In the genomic region with DNA sequence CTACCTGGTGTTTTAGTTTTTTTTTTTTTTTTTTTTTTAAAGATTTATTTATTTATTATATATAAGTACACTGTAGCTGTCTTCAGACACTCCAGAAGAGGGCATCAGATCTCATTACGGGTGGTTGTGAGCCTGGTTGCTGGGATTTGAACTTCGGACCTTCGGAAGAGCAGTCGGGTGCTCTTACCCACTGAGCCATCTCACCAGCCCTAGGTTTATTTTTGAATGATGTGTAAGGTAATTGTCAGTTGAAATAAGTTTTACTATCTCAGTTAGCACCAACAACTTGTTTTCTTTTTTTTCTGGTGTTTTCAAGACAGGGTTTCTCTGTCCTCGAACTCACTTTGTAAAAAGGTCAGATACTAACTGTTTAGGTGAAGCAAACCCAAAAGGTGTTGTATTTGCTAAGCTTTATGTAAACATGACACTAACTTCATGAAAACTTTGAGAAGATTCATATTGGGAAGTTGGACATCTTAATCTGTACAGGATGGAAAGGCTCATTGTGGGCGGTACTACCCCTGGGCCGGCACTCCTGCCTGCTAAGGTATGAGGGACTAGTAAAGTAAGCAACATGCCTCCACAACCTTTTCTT, we compare ENCODE assay signal across 8 mouse cellular contexts. TPM values are rescaled to one million over a fixed set of nuclear protein-coding genes. Genes with fewer than 3 reads are reported as not detected.
DNase-seq lines count a peak whose midpoint lies in the region; ATAC-seq lines count a peak whose summit lies in the region.

No protein-coding gene starts in this region.

- no peaks in the 10 kb centered on the region for H3K9me3 ChIP-seq in liver, embryonic 11.5 days (ENCODE audit: control insufficient read depth, low read length)
- no peaks in the 10 kb centered on the region for H3K9me3 ChIP-seq in neural tube, embryonic 12.5 days

- H3K36me3 ChIP-seq in liver, embryonic 11.5 days (ENCODE audit: control insufficient read depth, insufficient read depth, low read length), result no peaks in the 10 kb centered on the region; the same call in 1 of the 2 replicates
- peaks cover 5% of the 10 kb centered on the region; the same call in 1 of the 2 replicates for H3K36me3 ChIP-seq in neural tube, embryonic 12.5 days

- H3K4me2 ChIP-seq in liver, embryonic 11.5 days, result peak overlapping the region; percentile 40
- no peak overlapping the region for H3K4me2 ChIP-seq in neural tube, embryonic 12.5 days (replicated peaks)

- peak overlapping the region; percentile 16; the same call in 1 of the 2 replicates for H3K27ac ChIP-seq in liver, embryonic 11.5 days (ENCODE audit: low read depth, low read length)
- H3K27ac ChIP-seq in neural tube, embryonic 12.5 days, result no peak overlapping the region

- H3K9ac ChIP-seq in liver, embryonic 11.5 days (ENCODE audit: low read depth, low read length), result no peak overlapping the region
- no peak overlapping the region for H3K9ac ChIP-seq in neural tube, embryonic 12.5 days

- ATAC-seq in hematopoietic stem cell, adult 5-6 weeks (replicated peaks in 1 of 2; ENCODE audit: insufficient read depth in 1 of 2, low FRiP score in 2 of 2, low TSS enrichment in 1 of 2, low read depth in 1 of 2, poor library complexity in 2 of 2, severe bottlenecking in 2 of 2), result peak; percentile 42 to 47
- peak; percentile 62 for ATAC-seq in liver, embryonic 11.5 days (replicated peaks; ENCODE audit: low FRiP score)
- ATAC-seq in neural tube, embryonic 12.5 days (ENCODE audit: low FRiP score, low read depth), result peak; percentile 4

- H3K4me1 ChIP-seq in liver, embryonic 11.5 days (replicated peaks; ENCODE audit: control insufficient read depth, insufficient read depth, low read length), result peaks cover 17% of the 10 kb centered on the region
- peaks cover 4% of the 10 kb centered on the region for H3K4me1 ChIP-seq in neural tube, embryonic 12.5 days

- WGBS in liver, embryonic 11.5 days, result 8% methylated on average over 7 of the region's 7 CpGs
- WGBS in neural tube, embryonic 12.5 days, result 18% methylated on average over 7 of the region's 7 CpGs

- H3K27me3 ChIP-seq in liver, embryonic 11.5 days (replicated peaks; ENCODE audit: control insufficient read depth, insufficient read depth, low read length), result no peaks in the 10 kb centered on the region; the same call in 1 of the 2 replicates
- no peaks in the 10 kb centered on the region for H3K27me3 ChIP-seq in neural tube, embryonic 12.5 days (replicated peaks)

- DNase-seq in adrenal gland, adult 2 months, result peak; percentile 30
- DNase-seq in adrenal gland, postnatal 25 days, result no peak
- peak; percentile 22 for DNase-seq in right cerebral cortex, postnatal 4 days
- DNase-seq in right cerebral cortex, postnatal 25 days, result no peak
- DNase-seq in liver, embryonic 11.5 days (ENCODE audit: low spot score), result no peak
- no peak for DNase-seq in layer of hippocampus, postnatal 36 days

- H3K4me3 ChIP-seq in liver, embryonic 11.5 days (ENCODE audit: low read depth, low read length), result no peak overlapping the region
- no peak overlapping the region for H3K4me3 ChIP-seq in neural tube, embryonic 12.5 days

RNA-seq across cellular contexts. Expression of gene Eapp, which starts 1.4 kb away (rescaled TPM):
- 10 to 100 TPM; 38.5 to 43.3 TPM for total RNA-seq in adrenal gland, adult 2 months (2021)
- 12.4 and 18.7 TPM in 2 replicates for polyA plus RNA-seq in adrenal gland, adult 2 months (2012; rRNA removed)
- total RNA-seq in adrenal gland, postnatal 25 days (2021), result 41.3 and 41.6 TPM in 2 replicates
- 66.3 and 116 TPM in 2 replicates for total RNA-seq in hematopoietic stem cell, adult 5-6 weeks (2017)
- 59.9 and 68.4 TPM in 2 replicates for polyA plus RNA-seq in liver, embryonic 11.5 days (2014; fragmentation: Nextera tagmentation; extraction: Ambion mirVana)
- polyA plus RNA-seq in neural tube, embryonic 12.5 days (2016; fragmentation: Nextera tagmentation; extraction: Ambion mirVana), result 71.3 and 81.3 TPM in 2 replicates
- total RNA-seq in layer of hippocampus, postnatal 36 days (2021), result 10 to 100 TPM; 42.7 to 47.1 TPM

RNA-seq across cellular contexts. Expression of gene Sptssa, which starts 40.7 kb away (rescaled TPM):
- 10 to 100 TPM; 54.6 to 90.1 TPM for total RNA-seq in adrenal gland, adult 2 months (2021)
- 119 and 138 TPM in 2 replicates for polyA plus RNA-seq in adrenal gland, adult 2 months (2012; rRNA removed)
- 94.3 and 115 TPM in 2 replicates for total RNA-seq in adrenal gland, postnatal 25 days (2021)
- total RNA-seq in hematopoietic stem cell, adult 5-6 weeks (2017), result 210 and 247 TPM in 2 replicates
- polyA plus RNA-seq in liver, embryonic 11.5 days (2014; fragmentation: Nextera tagmentation; extraction: Ambion mirVana), result 95.8 and 99.8 TPM in 2 replicates
- 169 and 171 TPM in 2 replicates for polyA plus RNA-seq in neural tube, embryonic 12.5 days (2016; fragmentation: Nextera tagmentation; extraction: Ambion mirVana)
- total RNA-seq in layer of hippocampus, postnatal 36 days (2021), result 10 to 100 TPM; 24.2 to 27.5 TPM

Comparison
In these comparisons a context has a peak if more than half of its experiments do, and no peak if none do; other contexts are left out.
1. DNase-seq: peak in adrenal gland, adult 2 months (single experiment) and right cerebral cortex, postnatal 4 days (single experiment); none in adrenal gland, postnatal 25 days (single experiment), right cerebral cortex, postnatal 25 days (single experiment), liver, embryonic 11.5 days (single experiment) and layer of hippocampus, postnatal 36 days (0 of 2).
2. ATAC-seq: peak in every context shown above with its lines; median percentile 62 in liver, embryonic 11.5 days; 44 in hematopoietic stem cell, adult 5-6 weeks; 4 in neural tube, embryonic 12.5 days.